Mouse (Mus musculus): ENCODE measurements around the gene Itpripl2.

The Itpripl2 gene

DNA sequence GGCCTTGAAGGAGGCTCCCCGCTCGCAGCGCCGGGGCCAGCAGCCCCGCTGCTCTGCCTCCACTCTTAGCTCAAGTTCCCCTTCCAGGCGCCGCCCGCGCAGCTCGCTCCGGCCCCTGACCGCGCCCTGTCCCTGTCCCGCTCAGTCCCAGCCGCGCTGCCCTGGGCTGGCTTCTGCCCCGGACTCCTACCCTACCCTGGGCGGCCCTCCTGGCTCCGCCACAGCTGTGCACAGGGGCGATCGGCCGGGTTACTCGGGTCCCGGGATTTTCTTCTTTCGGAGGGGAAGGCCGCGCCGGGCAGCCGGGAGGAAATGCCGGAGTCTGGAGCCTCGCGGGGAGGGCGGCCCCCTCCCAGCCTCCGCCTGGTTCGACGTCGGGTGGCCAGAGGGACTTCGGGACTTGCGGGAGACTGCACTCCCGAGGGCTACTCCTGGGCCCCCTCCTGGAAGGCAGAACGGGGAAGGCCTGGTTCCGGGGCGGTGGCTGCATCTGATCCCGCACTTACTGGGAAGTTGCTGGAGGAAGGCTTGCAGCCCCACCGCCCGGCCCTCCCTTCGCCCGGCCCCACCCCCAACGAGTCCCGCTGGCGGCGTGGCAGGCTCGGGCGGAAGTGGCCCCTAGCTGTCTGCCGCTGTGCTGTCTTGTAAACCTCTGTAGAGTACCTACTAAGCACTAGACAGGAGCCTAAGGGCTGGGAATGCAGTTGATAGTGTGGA lies at the start of gene Itpripl2:
Gene Itpripl2, minus strand, starts transcription at position 545 of the 717 bp plus-strand sequence.
- peak; percentile 52 for DNase-seq (ENCODE audit: low read depth, low spot score)

- DNase-seq (ENCODE audit: low read depth, low spot score), result no peak
These were observed 43.3 kb upstream of the Itpripl2 start for GRCm38 (mm10) chr7:118535076-118535475.

- DNase-seq (ENCODE audit: low read depth, low spot score), result no peak
These were observed 42.6 kb upstream of the Itpripl2 start for GRCm38 (mm10) chr7:118534326-118534725.

DNA sequence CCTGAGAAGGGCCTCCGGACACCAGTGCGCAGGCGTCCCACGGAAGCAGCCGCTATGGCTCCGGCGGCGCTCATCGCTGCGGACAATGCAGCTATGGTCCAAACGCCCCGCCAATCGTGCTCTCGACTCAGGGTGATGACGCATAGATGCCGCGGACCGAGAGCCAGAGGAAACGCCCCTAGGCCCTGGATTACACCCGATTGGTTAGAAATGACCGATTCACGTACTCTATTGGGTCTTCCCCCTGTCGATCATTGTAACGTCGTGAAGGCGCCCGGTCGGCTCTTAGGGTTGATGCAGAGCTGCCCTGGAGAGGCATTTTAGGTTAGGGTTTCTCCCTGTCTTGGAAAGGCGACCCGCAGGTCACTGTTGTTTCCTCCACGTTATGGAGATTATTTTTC lies 41.4 kb upstream of the Itpripl2 start, which contains the start of gene Coq7:
Gene Coq7, minus strand, starts transcription at position 179 of the 401 bp plus-strand sequence.
- peak; percentile 99 for DNase-seq (ENCODE audit: low read depth, low spot score)

GRCm38 (mm10) chr7:118532519-118533177 lies 40.9 kb upstream of the Itpripl2 start:
- peak; percentile 98 for DNase-seq (ENCODE audit: low read depth, low spot score)

DNA sequence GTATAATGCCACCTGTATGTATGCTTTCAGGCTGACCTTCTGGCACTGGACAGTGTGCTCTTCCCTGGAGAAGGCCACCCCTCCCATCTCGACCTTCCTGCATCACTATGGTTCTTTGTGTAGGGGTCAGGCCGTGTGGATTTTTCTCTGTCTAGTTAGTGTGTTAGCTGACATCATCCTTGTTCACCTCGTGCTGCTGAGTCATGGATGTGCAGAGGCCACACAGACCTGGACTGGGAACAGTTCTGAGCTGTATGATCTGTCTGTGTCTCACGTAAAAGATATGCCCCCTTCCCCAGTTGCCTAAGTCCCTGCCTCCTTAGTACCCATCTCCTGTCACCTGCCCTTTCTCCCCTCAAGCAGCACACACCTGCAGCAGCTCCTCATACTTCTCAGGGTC lies 35.2 kb upstream of the Itpripl2 start:
- no peak for DNase-seq (ENCODE audit: low read depth, low spot score)

DNA sequence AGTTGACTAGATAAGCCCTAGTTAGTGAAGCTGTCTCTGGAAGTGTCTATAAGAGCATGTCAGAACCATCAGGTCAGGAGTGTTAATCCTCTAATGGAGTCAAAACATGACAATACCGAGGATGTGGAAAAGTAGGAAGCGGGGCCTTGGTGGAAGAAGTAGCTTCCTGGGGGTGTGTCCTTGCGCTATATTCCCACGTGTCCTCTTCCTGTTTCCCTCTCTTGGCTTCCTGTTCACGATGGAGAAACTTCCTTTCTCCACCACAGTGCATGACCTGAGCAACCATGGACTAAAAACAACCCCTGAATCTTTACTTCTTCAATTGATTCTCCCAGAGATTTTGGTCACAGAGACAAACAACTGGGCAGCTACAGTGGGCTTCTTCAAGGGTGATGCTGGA lies 30.3 kb upstream of the Itpripl2 start:
- no peak for DNase-seq (ENCODE audit: low read depth, low spot score)

- no peak for DNase-seq (ENCODE audit: low read depth, low spot score)
These were observed 27.9 kb upstream of the Itpripl2 start for GRCm38 (mm10) chr7:118519661-118520060.

- peak; percentile 70 for DNase-seq (ENCODE audit: low read depth, low spot score)
These were observed 26.9 kb upstream of the Itpripl2 start for GRCm38 (mm10) chr7:118518687-118519086.

GRCm38 (mm10) chr7:118517819-118518218 lies 26.0 kb upstream of the Itpripl2 start:
- DNase-seq (ENCODE audit: low read depth, low spot score), result peak; percentile 39

- no peak for DNase-seq (ENCODE audit: low read depth, low spot score)
These were observed 16.8 kb upstream of the Itpripl2 start for GRCm38 (mm10) chr7:118508556-118508955.

- no peak for DNase-seq (ENCODE audit: low read depth, low spot score)
These were observed 12.1 kb upstream of the Itpripl2 start for GRCm38 (mm10) chr7:118503844-118504243.

- DNase-seq (ENCODE audit: low read depth, low spot score), result no peak
These were observed 10.6 kb upstream of the Itpripl2 start for GRCm38 (mm10) chr7:118502333-118502732.

DNA sequence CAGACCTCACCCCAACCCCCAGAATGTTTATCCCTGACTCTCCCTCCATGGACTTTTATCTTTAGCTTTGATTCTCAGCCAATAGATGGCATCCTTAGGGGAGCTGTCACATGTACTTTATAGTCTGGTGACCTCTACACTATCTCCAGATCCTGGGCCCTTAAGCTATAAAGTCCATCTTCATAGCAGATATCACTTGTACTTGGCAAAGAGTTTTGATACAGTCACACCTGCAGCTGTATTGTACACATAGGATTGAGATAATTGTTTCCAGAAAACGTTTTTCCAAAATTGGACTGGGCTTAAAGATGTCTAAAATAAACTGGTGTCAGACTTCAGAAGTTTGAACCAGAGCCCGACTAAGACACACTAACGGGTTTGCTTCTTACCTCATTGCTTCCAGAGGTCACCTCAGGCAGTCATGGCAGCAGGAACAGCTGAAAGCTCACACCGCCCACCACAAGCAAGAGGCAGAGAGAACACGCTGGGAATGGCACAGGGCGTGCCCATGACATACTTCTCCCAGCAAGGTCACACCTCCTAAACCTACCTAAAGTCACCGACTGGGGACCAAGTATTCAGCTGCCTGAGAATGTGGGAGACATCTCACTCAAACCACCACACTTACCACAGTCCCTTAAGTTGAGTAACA lies 8.1 kb upstream of the Itpripl2 start:
- no peak for DNase-seq (ENCODE audit: low read depth, low spot score)

GRCm38 (mm10) chr7:118498984-118499783 lies 7.4 kb upstream of the Itpripl2 start:
- no peak for DNase-seq (ENCODE audit: low read depth, low spot score)

GRCm38 (mm10) chr7:118494892-118495579 lies 3.3 kb upstream of the Itpripl2 start:
- no peak for DNase-seq (ENCODE audit: low read depth, low spot score)

GRCm38 (mm10) chr7:118493892-118494291 lies 2.1 kb upstream of the Itpripl2 start:
- no peak for DNase-seq (ENCODE audit: low read depth, low spot score)

DNA sequence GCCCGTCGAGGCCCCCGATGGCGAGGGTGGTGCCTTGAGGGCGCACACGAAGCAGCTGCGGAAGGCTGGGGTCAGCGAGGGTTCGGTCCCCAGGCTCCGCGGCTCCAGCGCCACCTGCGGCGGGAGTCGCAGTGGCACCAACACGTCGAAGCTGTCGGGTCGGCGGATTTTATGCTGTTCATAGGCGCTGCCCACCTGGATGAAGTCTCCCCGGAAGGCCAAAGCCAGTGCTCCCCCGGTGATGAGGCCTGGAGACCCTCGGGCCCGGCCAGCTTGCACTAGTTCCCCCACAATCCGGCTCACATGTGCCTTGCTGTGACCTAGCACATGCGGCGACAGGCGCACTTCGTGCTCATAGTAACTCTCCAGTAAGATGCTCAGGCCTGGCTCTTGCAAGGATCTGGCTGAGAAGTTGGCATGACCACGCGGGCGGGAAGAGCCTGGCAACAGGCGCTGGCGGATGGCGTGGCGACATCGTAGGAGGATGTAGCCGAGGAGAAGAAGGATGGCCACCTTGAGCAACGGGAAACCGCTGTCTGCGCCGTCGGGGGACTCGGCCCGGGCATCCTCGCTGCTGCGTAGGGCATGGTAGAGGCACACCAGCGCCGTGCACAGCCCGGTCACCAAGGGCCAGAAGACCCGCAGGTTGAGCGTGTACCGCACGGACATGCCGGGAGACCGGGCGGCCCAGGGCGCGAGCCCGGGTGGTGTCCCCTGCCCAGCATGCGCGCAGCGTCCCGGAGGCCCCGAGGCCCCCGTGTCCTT lies 927 bp downstream of the Itpripl2 start:
- peak; percentile 25 for DNase-seq (ENCODE audit: low read depth, low spot score)

DNA sequence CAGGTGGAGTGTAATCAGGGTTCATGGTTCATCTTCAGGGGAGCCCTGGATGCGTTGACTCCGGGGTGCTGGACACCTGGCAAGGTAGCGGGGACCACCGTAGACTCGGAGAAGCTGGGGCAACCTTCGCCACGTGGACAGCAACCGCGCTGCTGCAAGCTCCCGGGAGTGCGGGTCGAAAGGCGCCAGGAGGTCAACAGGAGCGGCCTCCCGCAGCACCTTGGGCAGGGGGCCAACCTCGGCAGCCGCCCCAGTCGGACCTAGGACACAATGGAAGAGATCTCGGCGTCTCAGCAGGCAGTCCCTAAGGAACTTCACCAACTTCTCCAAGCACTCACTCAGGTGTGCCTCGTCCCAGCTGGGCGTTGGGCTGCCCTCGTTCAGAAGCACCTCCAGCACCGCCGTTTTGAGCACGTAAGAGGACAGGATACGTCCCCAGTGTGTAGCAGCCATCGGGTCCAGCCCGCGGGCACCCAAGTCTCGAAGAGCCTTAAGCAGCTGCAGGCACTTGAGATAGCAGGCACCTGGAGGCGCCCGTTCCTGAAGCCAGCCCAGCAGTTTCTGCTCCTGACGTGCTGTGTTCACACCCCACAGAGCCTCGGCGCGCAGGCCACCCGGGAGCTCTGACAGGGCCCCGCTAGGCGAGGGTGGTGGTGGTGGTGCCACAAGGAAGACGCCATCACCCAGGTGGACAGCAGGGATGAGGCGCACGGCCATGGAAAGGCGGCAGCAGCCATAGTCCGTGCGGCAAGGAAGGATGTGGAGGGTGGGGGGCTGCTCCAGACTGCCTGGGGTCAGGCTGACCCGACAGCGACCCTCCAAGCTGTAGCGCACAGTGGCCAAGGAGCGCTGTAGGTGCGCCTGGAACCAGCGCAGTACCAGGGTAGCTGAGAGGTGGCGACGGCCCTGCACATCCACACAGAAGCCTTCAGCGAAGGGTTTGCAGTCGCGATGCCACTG lies 1.8 kb downstream of the Itpripl2 start:
- no peak for DNase-seq (ENCODE audit: low read depth, low spot score)

All from mesoderm, embryonic 11.5 days (tissue).